Mouse (Mus musculus): ENCODE data around the gene Tmem117. TPM values are rescaled to one million over a fixed set of nuclear protein-coding genes. Genes with fewer than 3 reads are reported as not detected.

Tmem117 gene
- polyA plus RNA-seq, 1 experiment = not detected

- Histone ChIP-seq H3K4me1 (ENCODE audit: control insufficient read depth) (no peaks in the 10 kb centered on the region), H3K27me3 (ENCODE audit: control insufficient read depth) (no peaks in the 10 kb centered on the region), H3K36me3 (ENCODE audit: control insufficient read depth) (no peaks in the 10 kb centered on the region), H3K4me3 (replicated peaks) (no peak overlapping the region), H3K9me3 (ENCODE audit: control insufficient read depth, low read length) (peaks cover 41% of the 10 kb centered on the region)
- TF ChIP-seq TAL1 (IDR thresholded peaks at IDR 0.05; ENCODE audit: low read length) (no peak), GATA1 (IDR thresholded peaks at IDR 0.05; ENCODE audit: low read length) (no peak)
Measured at GRCm38 (mm10) chr15:95047486-95047885, 418.5 kb downstream of the Tmem117 start.

- Histone ChIP-seq H3K9me3 (ENCODE audit: control insufficient read depth, low read length) (peaks cover 41% of the 10 kb centered on the region), H3K27me3 (ENCODE audit: control insufficient read depth) (no peaks in the 10 kb centered on the region), H3K36me3 (ENCODE audit: control insufficient read depth) (no peaks in the 10 kb centered on the region), H3K4me3 (replicated peaks) (no peak overlapping the region), H3K4me1 (ENCODE audit: control insufficient read depth) (no peaks in the 10 kb centered on the region)
- TF ChIP-seq TAL1 (IDR thresholded peaks at IDR 0.05; ENCODE audit: low read length) = no peak
- TF ChIP-seq GATA1 (IDR thresholded peaks at IDR 0.05; ENCODE audit: low read length) = no peak
Measured at GRCm38 (mm10) chr15:95049171-95049729, 420.2 kb downstream of the Tmem117 start.

DNA sequence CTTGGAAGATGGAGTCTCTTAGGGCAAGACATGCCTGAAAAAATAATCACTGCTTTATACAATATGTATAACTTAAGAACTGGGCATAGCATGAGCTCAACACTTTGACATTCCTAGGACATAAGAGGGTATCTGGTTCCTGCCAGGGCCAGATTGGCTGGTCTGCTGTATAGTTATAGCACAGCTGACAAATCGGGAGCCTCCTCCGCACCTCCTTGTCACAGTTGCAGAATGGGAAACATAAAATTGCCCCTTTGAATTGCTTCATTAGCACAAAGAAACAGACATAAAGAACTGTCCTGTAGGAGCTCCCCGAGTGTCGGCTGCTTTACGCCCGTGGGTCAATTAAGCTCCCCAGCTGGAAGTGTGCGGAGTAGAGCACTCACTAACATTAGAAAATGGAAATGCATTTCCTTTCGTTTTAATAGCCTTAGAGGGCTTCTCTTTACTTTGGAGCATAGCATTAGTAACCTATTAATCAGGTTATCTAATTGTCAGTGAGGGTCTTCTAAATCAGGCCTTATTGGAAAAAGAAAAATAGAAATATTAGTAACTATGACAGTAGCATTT, 426.1 kb downstream of the Tmem117 start:
- no peaks in the 10 kb centered on the region for H3K4me1 ChIP-seq (ENCODE audit: control insufficient read depth)
- H3K36me3 ChIP-seq (ENCODE audit: control insufficient read depth) = no peaks in the 10 kb centered on the region
- no peak overlapping the region for H3K4me3 ChIP-seq (replicated peaks)
- TF ChIP-seq GATA1 (IDR thresholded peaks at IDR 0.05; ENCODE audit: low read length) (no peak), TAL1 (IDR thresholded peaks at IDR 0.05; ENCODE audit: low read length) (no peak)
- H3K27me3 ChIP-seq (ENCODE audit: control insufficient read depth) = no peaks in the 10 kb centered on the region
- H3K9me3 ChIP-seq (ENCODE audit: control insufficient read depth, low read length) = peaks cover 46% of the 10 kb centered on the region

GRCm38 (mm10) chr15:95068023-95068422, 439.0 kb downstream of the Tmem117 start:
- H3K27me3 ChIP-seq (ENCODE audit: control insufficient read depth) = no peaks in the 10 kb centered on the region
- H3K4me1 ChIP-seq (ENCODE audit: control insufficient read depth) = no peaks in the 10 kb centered on the region
- no peaks in the 10 kb centered on the region for H3K36me3 ChIP-seq (ENCODE audit: control insufficient read depth)
- H3K9me3 ChIP-seq (ENCODE audit: control insufficient read depth, low read length) = peaks cover 30% of the 10 kb centered on the region
- H3K4me3 ChIP-seq (replicated peaks) = no peak overlapping the region
- TF ChIP-seq TAL1 (IDR thresholded peaks at IDR 0.05; ENCODE audit: low read length) (no peak), GATA1 (IDR thresholded peaks at IDR 0.05; ENCODE audit: low read length) (no peak)

- Histone ChIP-seq H3K9me3 (ENCODE audit: control insufficient read depth, low read length) (peaks cover 27% of the 10 kb centered on the region), H3K36me3 (ENCODE audit: control insufficient read depth) (no peaks in the 10 kb centered on the region), H3K27me3 (ENCODE audit: control insufficient read depth) (no peaks in the 10 kb centered on the region), H3K4me3 (replicated peaks) (no peak overlapping the region), H3K4me1 (ENCODE audit: control insufficient read depth) (no peaks in the 10 kb centered on the region)
- no peak for TF ChIP-seq TAL1 (IDR thresholded peaks at IDR 0.05; ENCODE audit: low read length)
- TF ChIP-seq GATA1 (IDR thresholded peaks at IDR 0.05; ENCODE audit: low read length) = no peak
Measured at GRCm38 (mm10) chr15:95068799-95069198, 439.8 kb downstream of the Tmem117 start.

- Histone ChIP-seq H3K36me3 (ENCODE audit: control insufficient read depth) (no peaks in the 10 kb centered on the region), H3K27me3 (ENCODE audit: control insufficient read depth) (no peaks in the 10 kb centered on the region), H3K4me3 (replicated peaks) (no peak overlapping the region), H3K4me1 (ENCODE audit: control insufficient read depth) (no peaks in the 10 kb centered on the region), H3K9me3 (ENCODE audit: control insufficient read depth, low read length) (peaks cover 28% of the 10 kb centered on the region)
- TF ChIP-seq TAL1 (IDR thresholded peaks at IDR 0.05; ENCODE audit: low read length) (no peak), GATA1 (IDR thresholded peaks at IDR 0.05; ENCODE audit: low read length) (no peak)
Measured at GRCm38 (mm10) chr15:95070881-95071280, 441.8 kb downstream of the Tmem117 start.

DNA sequence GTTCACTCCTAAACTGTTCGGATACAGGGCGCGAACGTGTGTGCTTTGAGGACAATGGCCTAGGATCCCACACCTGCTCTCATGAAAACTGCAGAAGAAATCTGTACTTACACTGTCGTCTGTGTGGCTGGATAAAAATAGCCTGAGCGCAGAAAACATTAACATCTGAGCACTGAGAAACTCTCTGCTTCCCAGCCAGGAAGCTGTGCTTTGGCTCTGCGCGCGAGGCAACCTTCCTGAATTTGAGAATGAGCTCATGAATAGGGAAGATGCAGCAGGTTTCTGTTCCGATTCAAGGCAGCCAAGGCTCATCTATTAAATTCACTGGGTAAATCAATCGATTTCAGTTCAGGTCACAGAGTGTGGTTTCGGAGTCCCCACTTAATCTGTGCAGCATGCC, 446.3 kb downstream of the Tmem117 start:
- H3K4me1 ChIP-seq (ENCODE audit: control insufficient read depth) = no peaks in the 10 kb centered on the region
- no peaks in the 10 kb centered on the region for H3K27me3 ChIP-seq (ENCODE audit: control insufficient read depth)
- peaks cover 37% of the 10 kb centered on the region for H3K9me3 ChIP-seq (ENCODE audit: control insufficient read depth, low read length)
- TF ChIP-seq GATA1 (IDR thresholded peaks at IDR 0.05; ENCODE audit: low read length) (no peak), TAL1 (IDR thresholded peaks at IDR 0.05; ENCODE audit: low read length) (no peak)
- no peaks in the 10 kb centered on the region for H3K36me3 ChIP-seq (ENCODE audit: control insufficient read depth)
- no peak overlapping the region for H3K4me3 ChIP-seq (replicated peaks)

- peaks cover 44% of the 10 kb centered on the region for H3K9me3 ChIP-seq (ENCODE audit: control insufficient read depth, low read length)
- H3K27me3 ChIP-seq (ENCODE audit: control insufficient read depth) = no peaks in the 10 kb centered on the region
- no peaks in the 10 kb centered on the region for H3K36me3 ChIP-seq (ENCODE audit: control insufficient read depth)
- H3K4me3 ChIP-seq (replicated peaks) = no peak overlapping the region
- TF ChIP-seq TAL1 (IDR thresholded peaks at IDR 0.05; ENCODE audit: low read length) = no peak
- no peak for TF ChIP-seq GATA1 (IDR thresholded peaks at IDR 0.05; ENCODE audit: low read length)
- H3K4me1 ChIP-seq (ENCODE audit: control insufficient read depth) = no peaks in the 10 kb centered on the region
Measured at GRCm38 (mm10) chr15:95081654-95082053, 452.6 kb downstream of the Tmem117 start.

DNA sequence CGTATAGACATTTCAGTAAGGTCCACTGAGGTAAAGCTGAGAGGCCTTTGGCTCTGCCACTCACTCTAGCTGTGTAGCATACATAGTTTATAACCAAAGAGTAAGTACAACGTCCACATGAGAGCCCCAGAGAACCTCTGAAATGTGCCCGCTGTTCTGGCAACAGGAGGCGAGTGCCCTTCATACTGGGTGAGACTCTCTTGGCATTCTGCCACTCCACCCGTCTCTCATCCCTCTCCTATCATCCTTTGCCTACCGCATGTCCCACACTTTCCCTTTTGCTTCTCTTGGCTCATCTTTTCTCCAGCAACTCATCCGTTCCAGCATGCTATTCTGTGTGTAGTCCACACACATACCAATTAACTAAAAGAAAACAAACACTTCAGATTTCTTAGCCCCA, 456.9 kb downstream of the Tmem117 start:
- no peaks in the 10 kb centered on the region for H3K27me3 ChIP-seq (ENCODE audit: control insufficient read depth)
- no peak for TF ChIP-seq GATA1 (IDR thresholded peaks at IDR 0.05; ENCODE audit: low read length)
- no peak for TF ChIP-seq TAL1 (IDR thresholded peaks at IDR 0.05; ENCODE audit: low read length)
- H3K4me1 ChIP-seq (ENCODE audit: control insufficient read depth) = no peaks in the 10 kb centered on the region
- peaks cover 19% of the 10 kb centered on the region for H3K9me3 ChIP-seq (ENCODE audit: control insufficient read depth, low read length)
- H3K4me3 ChIP-seq (replicated peaks) = no peak overlapping the region
- no peaks in the 10 kb centered on the region for H3K36me3 ChIP-seq (ENCODE audit: control insufficient read depth)

GRCm38 (mm10) chr15:95100133-95100532, 471.1 kb downstream of the Tmem117 start:
- no peak overlapping the region for H3K4me3 ChIP-seq (replicated peaks)
- H3K9me3 ChIP-seq (ENCODE audit: control insufficient read depth, low read length) = peaks cover 23% of the 10 kb centered on the region
- H3K4me1 ChIP-seq (ENCODE audit: control insufficient read depth) = no peaks in the 10 kb centered on the region
- TF ChIP-seq GATA1 (IDR thresholded peaks at IDR 0.05; ENCODE audit: low read length) = no peak
- TF ChIP-seq TAL1 (IDR thresholded peaks at IDR 0.05; ENCODE audit: low read length) = no peak
- H3K36me3 ChIP-seq (ENCODE audit: control insufficient read depth) = no peaks in the 10 kb centered on the region
- no peaks in the 10 kb centered on the region for H3K27me3 ChIP-seq (ENCODE audit: control insufficient read depth)

All from erythroblast, embryonic 14.5 days (primary cell).